Mouse (Mus musculus) forebrain, embryonic 14.5 days (tissue): ENCODE measurements at regions not wholly inside any gene's neighbourhood (a gene's known extent, or its start where the extent isn't known, plus 50 kb on each side); places are given as distances from the start of the nearest gene placed in this dataset.

Experiments
- ATAC-seq: fragments of 200-750 bp; cut with Nextera tagmentation; 2 replicates; pipeline ENCODE4 v1.8.0; 2017; ENCODE audit warnings: mild to moderate bottlenecking, moderate library complexity
- DNase-seq: peaks from one replicate; pipeline ENCODE4 v3.0.0-alpha.2; 2015; ENCODE audit warnings: low spot score
- H3K27ac ChIP-seq: fragments of 300-500 bp; sonication (generic); 2 replicates; pipeline ENCODE4 v1.5.1; 2014; ENCODE audit warnings: low read depth, mild to moderate bottlenecking, control low read depth, low read length, moderate library complexity
- H3K27me3 ChIP-seq: fragments of 300-500 bp; sonication (generic); replicated peaks from 2 replicates; pipeline ENCODE4 v1.6.1; 2014; ENCODE audit warnings: low read length, control low read depth, mixed read lengths; ENCODE audit not compliant: control insufficient read depth, insufficient read depth
- H3K36me3 ChIP-seq: fragments of 300-500 bp; sonication (generic); 2 replicates; pipeline ENCODE4 v1.6.1; 2014; ENCODE audit warnings: low read length, control low read depth; ENCODE audit not compliant: control insufficient read depth, insufficient read depth
- H3K4me1 ChIP-seq: fragments of 300-500 bp; sonication (generic); 2 replicates; pipeline ENCODE4 v1.6.1; 2014; ENCODE audit warnings: antibody characterized with exemption, low read length, control low read depth; ENCODE audit not compliant: control insufficient read depth, insufficient read depth
- H3K4me2 ChIP-seq: fragments of 300-500 bp; sonication (generic); 2 replicates; pipeline ENCODE4 v1.6.1; 2014; ENCODE audit warnings: mild to moderate bottlenecking, control low read depth, low read length
- H3K4me3 ChIP-seq: fragments of 300-500 bp; sonication (generic); 2 replicates; pipeline ENCODE4 v1.5.1; 2014; ENCODE audit warnings: low read depth, low read length, control low read depth
- H3K9ac ChIP-seq: fragments of 300-500 bp; sonication (generic); 2 replicates; pipeline ENCODE4 v1.6.1; 2014; ENCODE audit warnings: mild to moderate bottlenecking, low read length, control low read depth, moderate library complexity
- H3K9me3 ChIP-seq: fragments of 300-500 bp; sonication (generic); replicated peaks from 2 replicates; pipeline ENCODE4 v1.6.1; 2016; ENCODE audit warnings: low read length, control low read depth, mixed read lengths; ENCODE audit not compliant: control insufficient read depth
- WGBS: fragments of 180-500 bp; shearing (Covaris S2); extraction: QIAGEN DNeasy Blood & Tissue Kit; methylation state at CpG from one replicate; pipeline ENCODE4 v1.1.7; 2014; 5-methylcytosine and 5-hydroxymethylcytosine counted together

DNA sequence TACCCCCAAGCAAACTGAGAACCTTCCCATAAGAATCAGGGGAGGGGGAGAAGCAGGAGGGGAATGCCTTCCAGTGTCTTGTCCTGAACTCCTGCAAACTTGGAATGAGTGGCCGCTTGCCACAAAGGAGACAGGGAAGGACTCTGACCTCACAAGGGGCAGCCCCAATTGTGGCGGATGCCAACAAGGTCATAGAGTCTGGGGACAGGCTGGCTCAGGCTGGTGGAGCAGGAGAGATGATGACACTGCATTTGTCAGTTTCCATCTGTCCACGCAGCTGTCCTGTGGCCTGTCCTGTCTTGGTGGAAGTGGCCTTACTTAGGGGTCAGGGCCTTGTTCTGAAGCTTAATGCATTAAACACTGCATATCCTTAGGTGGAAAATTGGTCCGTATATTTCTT is 414.4 kb upstream of the Nr5a2 start:
- Histone ChIP-seq H3K9ac (no peak overlapping the region), H3K27ac (peak overlapping the region; percentile 40; the same call in 1 of the 2 replicates), H3K4me1 (peaks cover 8% of the 10 kb centered on the region), H3K4me3 (no peak overlapping the region), H3K27me3 (no peaks in the 10 kb centered on the region), H3K9me3 (no peaks in the 10 kb centered on the region), H3K4me2 (no peak overlapping the region), H3K36me3 (no peaks in the 10 kb centered on the region)
- 53% methylated on average over 4 of the region's 4 CpGs for WGBS
- DNase-seq (no peak), ATAC-seq (no peak)

DNA sequence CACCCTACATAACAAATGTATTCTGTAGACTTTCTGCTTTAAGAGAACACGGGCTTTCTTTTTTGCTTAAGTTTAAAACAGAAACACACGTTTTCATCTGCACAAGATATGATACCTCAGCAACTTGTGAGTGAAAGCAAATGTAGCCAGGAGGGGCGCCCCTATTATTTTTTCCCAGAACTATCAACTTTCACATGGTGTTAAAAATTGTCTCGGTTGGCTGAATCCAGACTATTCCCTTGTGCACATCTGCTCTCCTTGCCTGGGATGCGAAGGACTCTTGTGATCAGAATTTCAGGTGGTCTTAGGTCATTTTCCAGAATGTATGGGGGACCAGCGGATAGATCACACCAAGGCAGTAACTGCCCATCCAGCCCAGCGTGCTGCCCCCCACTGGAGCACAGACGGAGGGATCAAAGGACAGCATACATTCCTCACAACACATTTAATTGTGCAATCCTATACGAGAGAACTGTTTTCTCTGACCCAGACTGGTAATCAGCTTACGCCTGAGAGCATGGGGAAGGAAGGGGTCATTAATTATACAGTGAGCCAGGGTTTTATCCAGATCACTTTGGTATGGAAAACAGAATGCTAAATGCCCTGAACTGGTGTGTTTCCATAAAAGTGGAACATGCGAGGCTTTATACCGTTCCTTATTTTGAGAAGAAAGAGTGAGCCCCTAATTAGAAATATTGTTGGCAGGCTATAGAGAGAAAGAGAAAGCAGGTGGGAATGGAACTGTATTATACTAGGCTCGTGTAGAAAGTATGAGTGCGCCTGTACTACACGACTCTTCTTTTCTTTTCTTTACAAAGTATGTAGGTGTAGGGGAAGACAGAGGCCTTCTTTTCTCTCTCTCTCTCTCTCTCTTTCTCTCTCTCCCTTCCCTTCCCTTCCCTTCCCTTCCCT is 413.5 kb upstream of the Nr5a2 start:
- H3K27ac ChIP-seq = peak overlapping the region; percentile 59; the same call in 1 of the 2 replicates
- peaks cover 5% of the 10 kb centered on the region for H3K4me1 ChIP-seq
- ATAC-seq (peak; percentile 84), DNase-seq (peak; percentile 87)
- H3K9me3 ChIP-seq = no peaks in the 10 kb centered on the region
- no peak overlapping the region for H3K4me2 ChIP-seq
- no peak overlapping the region for H3K4me3 ChIP-seq
- no peaks in the 10 kb centered on the region for H3K27me3 ChIP-seq
- no peaks in the 10 kb centered on the region for H3K36me3 ChIP-seq
- 14% methylated on average over 15 of the region's 15 CpGs for WGBS
- H3K9ac ChIP-seq = no peak overlapping the region

DNA sequence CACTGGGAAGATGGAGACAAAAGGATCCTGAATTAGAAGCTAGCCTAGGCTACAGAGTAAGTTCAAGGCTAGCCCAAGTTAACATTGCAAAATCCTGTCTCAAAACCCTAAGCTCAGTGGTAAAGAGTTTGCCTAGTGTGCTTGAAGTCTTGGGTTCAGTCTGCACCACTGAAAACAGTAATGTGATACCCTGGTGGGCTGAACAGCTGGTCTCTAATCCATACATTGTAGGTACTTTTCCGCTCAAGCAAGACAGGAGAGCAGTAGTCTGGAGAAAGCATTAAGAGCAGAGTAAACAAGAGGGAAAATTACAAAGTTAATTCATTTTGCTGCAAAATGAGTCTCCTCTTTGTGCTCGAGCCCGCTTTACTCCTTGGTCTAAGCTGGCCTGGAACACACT is 412.0 kb upstream of the Nr5a2 start:
- Histone ChIP-seq H3K9me3 (no peaks in the 10 kb centered on the region), H3K4me1 (peaks cover 3% of the 10 kb centered on the region; the same call in 1 of the 2 replicates), H3K27me3 (no peaks in the 10 kb centered on the region), H3K9ac (no peak overlapping the region), H3K4me2 (no peak overlapping the region), H3K36me3 (no peaks in the 10 kb centered on the region), H3K4me3 (no peak overlapping the region), H3K27ac (no peak overlapping the region)
- 93% methylated on average over 3 of the region's 3 CpGs for WGBS
- DNase-seq (no peak), ATAC-seq (no peak)

DNA sequence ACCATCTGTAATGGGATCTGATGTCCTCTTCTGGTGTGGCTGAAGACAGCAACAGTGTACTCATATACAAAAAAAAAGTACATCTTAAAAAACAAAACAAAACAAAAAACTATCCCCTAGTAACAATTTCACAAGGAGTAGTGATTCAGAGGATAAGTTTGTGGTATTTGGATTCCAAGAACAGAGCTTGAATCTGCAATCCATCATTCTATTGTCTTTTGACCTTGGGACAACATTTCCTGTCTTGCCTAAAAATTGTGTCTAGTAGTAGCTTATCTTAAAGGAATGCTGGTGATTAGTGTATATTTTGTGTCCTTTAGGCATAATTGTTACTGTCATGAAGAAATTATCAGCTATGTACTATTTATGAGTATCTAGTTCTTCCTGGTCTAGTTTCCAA is 404.1 kb upstream of the Nr5a2 start:
- Histone ChIP-seq H3K36me3 (no peaks in the 10 kb centered on the region), H3K9me3 (no peaks in the 10 kb centered on the region), H3K27me3 (no peaks in the 10 kb centered on the region), H3K4me2 (no peak overlapping the region), H3K4me1 (peaks cover 7% of the 10 kb centered on the region; the same call in 1 of the 2 replicates), H3K27ac (no peak overlapping the region), H3K4me3 (no peak overlapping the region), H3K9ac (no peak overlapping the region)
- ATAC-seq (no peak), DNase-seq (no peak)

DNA sequence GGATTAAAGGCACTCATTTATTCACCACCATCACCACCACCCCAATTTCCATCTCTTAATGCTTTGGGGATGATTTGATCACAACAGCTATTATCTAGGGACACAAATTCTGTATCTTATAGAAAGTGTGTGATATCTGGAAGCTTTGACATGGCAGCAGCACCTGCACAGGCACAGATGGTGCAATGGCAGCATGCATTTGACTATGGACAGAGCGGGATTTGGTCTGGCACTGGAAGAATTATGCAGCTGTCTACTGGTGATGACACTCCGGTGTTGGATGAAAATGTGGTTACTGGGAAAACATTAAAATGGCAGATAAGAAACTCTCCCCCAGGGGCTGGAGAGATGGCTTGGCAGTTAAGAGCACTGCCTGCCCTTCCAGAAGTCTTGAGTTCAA is 403.7 kb upstream of the Nr5a2 start:
- no peak for DNase-seq
- H3K4me2 ChIP-seq = no peak overlapping the region
- no peak overlapping the region for H3K4me3 ChIP-seq
- 96% methylated on average over 2 of the region's 2 CpGs for WGBS
- peaks cover 7% of the 10 kb centered on the region; the same call in 1 of the 2 replicates for H3K4me1 ChIP-seq
- H3K9ac ChIP-seq = no peak overlapping the region
- no peak overlapping the region for H3K27ac ChIP-seq
- no peak for ATAC-seq
- no peaks in the 10 kb centered on the region for H3K27me3 ChIP-seq
- no peaks in the 10 kb centered on the region for H3K9me3 ChIP-seq
- no peaks in the 10 kb centered on the region for H3K36me3 ChIP-seq

DNA sequence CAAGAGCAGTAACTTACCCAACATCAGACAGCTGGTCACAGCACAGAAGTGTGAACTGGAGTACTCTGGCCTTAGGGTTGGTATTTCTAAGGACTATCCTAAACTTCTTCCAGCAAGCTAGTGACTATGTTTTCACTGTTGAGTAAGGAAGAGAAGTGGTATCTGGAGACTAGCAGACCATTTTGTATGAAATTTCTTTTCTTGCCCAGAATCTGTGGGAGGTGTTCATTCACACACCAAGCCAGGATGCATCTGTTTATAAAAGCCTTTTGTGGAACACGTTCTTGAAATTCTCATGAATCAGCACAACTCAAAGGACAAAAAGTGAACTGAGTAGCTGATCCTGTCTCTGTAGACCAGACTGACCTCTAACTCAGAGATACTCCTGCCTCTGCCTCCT is 403.3 kb upstream of the Nr5a2 start:
- Histone ChIP-seq H3K36me3 (no peaks in the 10 kb centered on the region), H3K27me3 (no peaks in the 10 kb centered on the region), H3K4me3 (no peak overlapping the region), H3K4me1 (0 out of 2 replicates have a peak, but pooled peaks cover 4% of the 10 kb centered on the region), H3K27ac (no peak overlapping the region), H3K9ac (no peak overlapping the region), H3K4me2 (no peak overlapping the region), H3K9me3 (no peaks in the 10 kb centered on the region)
- WGBS = 73% methylated on average over 1 of the region's 1 CpGs
- ATAC-seq (no peak), DNase-seq (no peak)

DNA sequence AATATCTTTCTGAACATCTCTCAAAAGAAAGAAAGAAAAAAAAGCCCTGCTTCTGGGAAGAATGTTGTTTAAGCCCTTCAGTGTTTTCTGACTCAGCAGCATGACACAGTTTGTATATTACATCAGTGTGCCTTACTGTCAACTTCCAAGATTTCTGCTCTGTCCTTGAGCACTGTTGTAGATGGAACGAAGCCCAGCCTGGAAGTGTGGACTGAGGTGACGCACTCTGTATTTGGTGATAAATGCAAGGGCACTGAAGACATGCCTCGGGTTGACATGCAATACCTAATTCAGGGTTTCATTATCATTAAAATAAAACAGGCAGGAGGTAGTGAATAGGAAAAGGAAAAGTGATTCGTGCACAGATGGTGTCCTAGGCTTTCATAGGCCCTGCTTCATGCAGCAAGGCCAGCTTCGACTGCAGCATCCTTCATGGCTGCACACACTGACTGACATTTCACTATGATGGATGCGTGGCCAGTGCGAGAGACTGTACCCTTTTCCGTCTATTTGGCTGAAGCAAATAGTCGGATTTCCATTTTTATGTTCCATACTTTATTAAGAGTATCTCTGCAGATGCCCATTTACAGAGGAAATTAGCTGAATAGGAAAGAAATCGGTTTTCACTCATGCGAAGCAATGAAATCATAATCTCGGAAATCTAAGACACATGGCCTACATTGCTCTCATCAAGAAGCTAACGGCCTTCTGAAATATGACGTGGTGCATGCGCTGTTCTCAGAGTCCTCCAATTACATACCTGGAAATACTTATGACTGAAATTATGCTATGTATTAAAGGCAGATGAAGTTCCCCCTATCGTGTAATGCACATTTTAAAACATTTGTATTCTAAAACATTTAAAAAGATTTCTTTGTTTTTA is 400.7 kb upstream of the Nr5a2 start:
- no peak overlapping the region for H3K27ac ChIP-seq

DNA sequence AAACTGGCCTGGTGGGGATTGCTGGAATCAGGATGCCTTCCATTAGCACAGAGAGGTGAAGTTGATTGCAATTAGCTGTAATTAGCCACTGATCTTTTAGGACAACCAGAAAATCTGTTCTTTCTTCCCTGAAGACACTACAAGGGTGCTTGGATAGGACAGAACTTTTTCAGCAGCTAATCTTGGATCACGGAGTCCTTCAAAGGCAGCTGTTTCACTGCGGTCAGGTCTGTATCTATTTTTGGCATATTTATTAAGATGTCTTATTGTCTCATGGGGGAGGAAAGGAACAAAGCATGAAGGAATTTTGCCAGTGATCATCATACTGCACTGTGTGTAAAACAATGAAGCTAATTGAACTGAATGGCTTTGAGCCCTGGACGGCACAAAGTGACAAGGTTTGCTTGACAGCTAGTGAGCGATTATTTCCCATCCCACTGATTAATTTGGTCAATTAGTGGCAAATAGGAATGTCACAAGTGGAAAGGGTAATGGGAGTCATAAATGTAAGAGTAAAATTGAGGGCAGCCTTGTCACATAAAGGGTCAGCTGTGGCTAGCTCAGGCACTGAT is 395.8 kb upstream of the Nr5a2 start:
- no peak for ATAC-seq
- WGBS = 31% methylated on average over 4 of the region's 4 CpGs
- no peak for DNase-seq

More for the DNA sequence above, 400.7 kb upstream of the Nr5a2 start:
- Histone ChIP-seq H3K9ac (no peak overlapping the region), H3K36me3 (no peaks in the 10 kb centered on the region), H3K27me3 (no peaks in the 10 kb centered on the region), H3K4me2 (no peak overlapping the region), H3K4me3 (no peak overlapping the region), H3K9me3 (no peaks in the 10 kb centered on the region), H3K4me1 (0 out of 2 replicates have a peak, but pooled peaks cover 4% of the 10 kb centered on the region)
- DNase-seq (peak; percentile 36), ATAC-seq (peak; percentile 57; the same call in 1 of the 2 replicates)
- 73% methylated on average over 16 of the region's 16 CpGs for WGBS

More for the DNA sequence above, 395.8 kb upstream of the Nr5a2 start:
- Histone ChIP-seq H3K36me3 (no peaks in the 10 kb centered on the region), H3K4me2 (no peak overlapping the region), H3K9ac (no peak overlapping the region), H3K4me1 (0 out of 2 replicates have a peak, but pooled peaks cover 4% of the 10 kb centered on the region), H3K9me3 (no peaks in the 10 kb centered on the region), H3K4me3 (no peak overlapping the region), H3K27me3 (no peaks in the 10 kb centered on the region), H3K27ac (no peak overlapping the region)
